Mouse (Mus musculus): Measurements from ENCODE around the gene Mau2.

The Mau2 gene

DNA sequence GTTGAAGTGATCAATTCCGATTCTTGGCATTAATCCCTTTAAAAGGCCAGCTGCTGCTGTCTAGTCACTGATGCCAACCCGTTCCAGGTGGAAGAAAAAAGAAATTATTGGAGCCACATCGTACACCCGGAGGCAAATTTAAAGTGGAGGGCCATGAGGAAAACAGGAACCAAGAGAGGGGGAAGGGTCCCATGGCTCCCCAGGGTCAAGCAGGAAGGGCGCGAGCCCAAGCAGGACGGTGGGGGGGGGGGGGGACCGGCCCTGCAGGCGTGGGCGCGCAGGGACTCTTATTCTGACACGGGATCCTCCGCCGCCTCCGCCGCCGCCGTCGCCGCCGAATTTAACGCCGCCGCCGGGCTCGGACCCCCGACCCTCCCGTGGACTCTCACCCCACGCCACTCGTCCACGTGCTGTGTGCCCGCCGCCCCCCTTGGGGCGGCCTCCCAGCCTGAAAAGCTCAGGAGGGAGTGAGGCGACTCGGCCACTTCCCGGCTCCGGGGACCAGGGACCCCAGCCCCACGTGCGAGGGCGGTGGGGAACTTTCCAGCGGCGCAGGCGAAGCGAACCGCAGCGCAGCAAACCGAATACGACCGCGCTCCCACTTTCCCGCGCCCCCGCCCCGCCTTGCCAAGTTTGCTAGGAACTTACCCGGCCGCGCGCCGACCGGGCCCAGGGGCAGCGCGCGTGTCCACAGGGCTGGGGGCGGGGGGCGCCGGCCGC is 68.9 kb downstream of the Mau2 start:
- DNase-seq (ENCODE audit: low spot score), result peak; percentile 24

DNA sequence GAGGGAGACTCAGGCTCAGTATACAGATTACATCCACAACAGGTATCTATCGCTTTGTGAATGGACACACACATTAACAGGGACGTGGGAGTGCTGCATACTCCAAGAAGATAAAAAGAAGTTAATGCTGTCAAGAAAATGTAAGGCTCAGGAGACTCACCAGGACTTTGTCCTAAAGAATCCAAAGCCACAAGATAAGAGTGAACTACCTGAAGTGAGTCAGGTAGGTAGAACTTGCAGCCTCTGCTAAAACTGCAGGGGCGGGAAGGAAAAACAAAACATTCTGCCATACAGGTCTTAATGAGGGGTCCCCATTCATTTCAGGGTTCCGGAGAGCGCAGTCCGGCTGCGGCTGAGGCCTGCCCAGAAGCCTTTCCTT is 69.5 kb downstream of the Mau2 start:
- DNase-seq (ENCODE audit: low spot score), result no peak

- no peak for DNase-seq (ENCODE audit: low spot score)
These were observed 71.7 kb downstream of the Mau2 start for GRCm38 (mm10) chr8:69970880-69971279.

DNA sequence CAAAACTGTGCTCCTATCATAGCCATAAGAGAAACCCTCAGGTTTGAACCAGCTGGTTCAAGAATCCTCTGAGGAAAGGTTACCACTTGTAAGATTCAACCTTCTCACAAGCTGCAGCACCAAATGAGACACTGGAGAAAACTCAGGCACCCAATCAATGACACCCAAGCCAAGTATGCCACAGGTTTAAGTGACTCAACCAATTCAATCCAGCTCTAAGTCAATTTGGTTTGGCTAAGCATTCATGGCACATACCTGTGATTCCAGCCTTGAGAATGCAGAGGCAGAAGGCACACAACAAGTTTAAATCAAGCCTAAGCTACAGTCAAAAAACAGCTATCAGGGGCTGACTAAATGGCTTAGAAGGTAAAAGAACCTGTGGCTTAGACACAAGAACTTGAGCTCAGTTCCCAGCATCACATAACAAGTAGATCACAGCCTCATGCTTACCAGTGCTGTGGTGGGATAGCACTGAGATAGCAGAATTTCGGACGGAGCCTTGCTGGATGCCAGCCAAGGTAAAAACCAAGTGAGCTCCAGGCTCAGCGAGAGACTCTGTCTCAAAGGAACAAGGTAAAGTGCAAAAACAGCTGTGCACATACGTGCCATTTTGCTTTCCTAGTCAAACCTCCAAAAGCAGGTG is 75.1 kb downstream of the Mau2 start:
- DNase-seq (ENCODE audit: low spot score), result no peak
